Mouse (Mus musculus) megakaryocyte, embryonic 14.5 days (primary cell): ENCODE results near the gene Slc46a1.

Source experiments
- FLI1 ChIP-seq: IDR thresholded peaks from 2 replicates; pipeline ENCODE4 v1.6.1; 2012; ENCODE audit warnings: low read length, inconsistent platforms, mixed read lengths
- GATA1 ChIP-seq: IDR thresholded peaks from 3 replicates; pipeline ENCODE4 v1.6.1; 2012; ENCODE audit warnings: mixed read lengths, low read length, inconsistent platforms, borderline replicate concordance

- TF ChIP-seq GATA1 (no peak), FLI1 (no peak)
These were observed 9.8 kb downstream of the Slc46a1 start for GRCm38 (mm10) chr11:78475289-78475688.
